Mouse (Mus musculus) cerebellum, adult 2 months (tissue): ENCODE results near the gene Csgalnact2.

ENCODE experiments used
- CTCF ChIP-seq: fragments of 200-500 bp; IDR thresholded peaks from 2 replicates; pipeline ENCODE4 v1.5.1; 2011; ENCODE audit warnings: low read depth, mild to moderate bottlenecking, control low read depth, low read length, moderate library complexity, borderline replicate concordance; ENCODE audit not compliant: insufficient read depth
- POLR2A ChIP-seq: fragments of 200-500 bp; IDR thresholded peaks from 2 replicates; pipeline ENCODE4 v1.6.1; 2011; ENCODE audit warnings: low read length, control low read depth, borderline replicate concordance; ENCODE audit not compliant: insufficient read depth

- TF ChIP-seq CTCF: no peak
- TF ChIP-seq POLR2A: no peak
Observed at GRCm38 (mm10) chr6:118080711-118081110, 58.2 kb downstream of the Csgalnact2 start.
